Mouse (Mus musculus) embryonic stem cell, embryonic (primary cell): ENCODE results near the gene Sycp2.

ENCODE experiments used
- CTCF ChIA-PET, 4 experiments: fragments of 300-600 bp in 2 of 4; fragments of 350-600 bp in 2 of 4; sonication (Branson Sonifier 250); formaldehyde crosslinking; loops; one replicate each; lab custom pipeline; 2022; ENCODE audit warnings: inconsistent platforms in 2 of 4; lab: Charles Lee
- POLR2A ChIA-PET, 4 experiments: fragments of 300-600 bp in 2 of 4; fragments of 350-600 bp in 2 of 4; sonication (Branson Sonifier 250); formaldehyde crosslinking; loops; one replicate each; lab custom pipeline; 2022; ENCODE audit warnings: antibody characterized with exemption in 4 of 4, inconsistent platforms in 1 of 4; lab: Charles Lee

Sycp2 gene

DNA sequence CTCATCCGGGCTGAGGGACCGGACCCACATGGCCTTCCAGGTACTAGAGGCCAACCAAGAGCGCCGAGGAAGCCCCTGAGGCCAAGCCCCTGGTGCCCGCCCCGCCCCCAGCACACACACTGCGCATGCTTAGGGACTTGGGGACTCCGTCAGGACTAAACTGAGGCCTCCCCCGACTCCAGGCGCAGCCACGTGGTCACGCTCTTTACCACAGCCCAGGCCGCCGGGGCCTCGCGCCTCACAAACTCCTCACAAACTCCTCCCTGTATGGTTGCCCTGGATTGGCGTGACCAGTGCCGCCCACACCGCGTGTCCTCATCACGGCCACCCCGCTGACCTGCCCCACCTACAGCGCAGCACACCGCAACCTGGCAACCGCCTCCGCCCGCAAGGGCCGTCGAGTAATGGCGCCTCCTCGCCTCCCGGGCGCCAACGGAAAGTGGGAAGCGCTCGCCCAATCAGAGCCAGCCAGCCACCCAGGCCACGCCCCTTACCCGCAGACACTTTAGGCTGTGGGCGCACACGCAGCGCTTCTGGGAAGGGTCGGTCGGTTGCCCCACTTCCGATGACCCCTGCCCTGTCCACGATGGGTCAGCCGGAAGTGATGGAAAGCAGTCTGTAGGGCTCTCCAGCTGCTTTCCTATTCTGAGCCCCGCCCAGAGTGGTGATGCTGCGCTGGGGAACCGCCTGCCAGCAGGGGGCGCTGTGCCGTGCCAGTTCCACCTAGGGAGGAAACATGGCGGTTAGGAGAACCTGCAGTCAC, at the start of gene Sycp2:
Sycp2 (minus strand) TSS at position 633 of the 763 bp plus-strand sequence.
- ChIA-PET POLR2A (no interaction called here), CTCF (interaction anchor here (0.5 to 1.0 kb wide), 6 partner anchors 84 to 406 kb away, joined by 3 read pairs; no protein-coding TSS in a partner anchor)

DNA sequence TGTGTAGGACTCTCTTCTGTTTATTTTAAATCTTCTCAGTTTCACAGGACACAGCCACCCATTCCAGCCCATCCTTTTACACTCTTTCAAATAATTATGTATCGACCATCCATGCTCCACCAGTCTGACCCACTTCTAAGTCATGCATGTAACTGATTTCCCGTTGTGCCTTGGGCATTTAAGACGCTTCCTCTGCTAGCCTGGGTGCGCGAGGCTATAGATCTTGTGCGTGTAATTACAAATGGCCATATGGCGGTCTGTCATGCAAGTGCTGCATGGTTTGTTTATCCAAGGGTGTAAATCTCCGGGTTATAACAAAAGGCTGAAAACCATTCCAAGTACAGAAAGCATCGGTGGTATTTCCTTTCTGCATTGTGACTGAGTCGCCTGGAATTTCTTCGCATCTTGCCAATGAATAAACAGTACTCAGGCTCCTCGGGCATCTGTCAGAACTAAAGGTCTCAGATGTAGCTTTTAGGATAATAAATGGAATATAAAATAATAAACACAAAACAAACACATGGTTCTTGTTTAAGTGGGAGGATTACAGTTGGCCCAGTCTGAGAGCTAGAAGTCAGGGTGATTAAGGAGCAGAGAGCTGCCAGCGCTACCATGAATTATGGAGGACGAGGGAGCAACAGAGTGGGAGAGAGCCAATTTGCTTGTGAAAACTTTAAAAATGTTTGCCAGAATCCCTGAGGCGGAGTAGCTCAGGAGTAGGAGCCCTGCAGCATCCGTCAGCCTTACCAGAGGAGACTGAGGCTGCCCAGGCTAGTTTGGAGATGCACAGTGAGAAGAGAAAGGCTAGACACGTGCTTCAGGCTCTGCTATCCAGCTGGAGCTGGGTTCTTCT, 47.4 kb upstream of the Sycp2 start:
- ChIA-PET CTCF (no interaction called here), POLR2A (no interaction called here)

- CTCF ChIA-PET: no interaction called here
- POLR2A ChIA-PET: interaction anchor here in 1 of 4 experiments (1.5 kb wide), 1 partner anchor 13 kb away, joined by 3 read pairs; no protein-coding TSS in a partner anchor
Measured at GRCm38 (mm10) chr2:178450961-178451360, 43.5 kb upstream of the Sycp2 start.

DNA sequence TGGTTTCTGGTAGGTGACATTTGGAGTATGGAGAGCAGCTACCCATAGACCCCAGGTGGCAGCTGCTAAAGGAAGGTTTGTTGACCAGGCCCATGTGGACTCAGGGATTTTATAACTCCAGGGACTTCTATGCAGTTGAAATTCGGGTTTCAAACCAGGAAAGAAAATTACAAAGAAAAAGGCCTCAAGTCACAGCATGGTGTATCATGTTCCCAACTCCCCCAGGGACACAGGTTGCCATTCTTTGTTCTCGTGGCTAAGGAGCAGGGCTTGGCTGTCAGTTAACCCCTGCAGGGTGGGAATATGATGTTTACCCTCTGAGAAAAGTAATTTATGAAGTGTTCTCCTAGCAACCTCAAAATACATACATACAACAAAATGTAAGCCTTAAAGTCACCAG, 42.8 kb upstream of the Sycp2 start:
- POLR2A ChIA-PET: interaction anchor here in 1 of 4 experiments (1.5 kb wide), 1 partner anchor 13 kb away, joined by 3 read pairs; no protein-coding TSS in a partner anchor
- CTCF ChIA-PET: no interaction called here

GRCm38 (mm10) chr2:178449386-178449785, 41.9 kb upstream of the Sycp2 start:
- ChIA-PET POLR2A (interaction anchor here in 2 of 4 experiments (0.6 to 1.2 kb wide), 2 partner anchors 12 to 1808 kb away, joined by 3 to 5 read pairs; no protein-coding TSS in a partner anchor), CTCF (no interaction called here)

- POLR2A ChIA-PET: interaction anchor here in 1 of 4 experiments (0.9 to 1.6 kb wide), 2 partner anchors 12 to 14 kb away, joined by 3 read pairs; no protein-coding TSS in a partner anchor
- CTCF ChIA-PET: no interaction called here
Measured at GRCm38 (mm10) chr2:178437311-178437710, 29.8 kb upstream of the Sycp2 start.

- POLR2A ChIA-PET: no interaction called here
- CTCF ChIA-PET: no interaction called here
Measured at GRCm38 (mm10) chr2:178433903-178434302, 26.4 kb upstream of the Sycp2 start.

DNA sequence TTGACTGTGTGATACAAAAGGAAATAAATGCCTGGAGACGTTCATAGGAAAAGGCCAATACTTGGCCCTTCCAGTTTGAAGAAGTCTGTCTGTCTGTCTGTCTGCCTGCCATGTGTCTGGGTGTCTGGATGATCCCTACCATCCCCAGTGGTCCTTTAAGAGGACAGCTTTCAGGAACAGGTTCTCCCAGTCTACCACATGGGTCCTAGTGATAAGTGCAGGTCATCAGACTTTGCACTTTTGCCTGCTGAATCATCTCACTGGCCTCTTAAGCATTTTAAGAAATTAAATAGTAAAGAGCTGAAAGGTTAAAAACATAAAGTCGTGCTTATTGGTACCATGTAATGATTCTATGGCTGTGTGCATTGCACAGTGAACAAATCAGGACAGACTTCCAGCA, 26.0 kb upstream of the Sycp2 start:
- CTCF ChIA-PET: no interaction called here
- POLR2A ChIA-PET: no interaction called here

DNA sequence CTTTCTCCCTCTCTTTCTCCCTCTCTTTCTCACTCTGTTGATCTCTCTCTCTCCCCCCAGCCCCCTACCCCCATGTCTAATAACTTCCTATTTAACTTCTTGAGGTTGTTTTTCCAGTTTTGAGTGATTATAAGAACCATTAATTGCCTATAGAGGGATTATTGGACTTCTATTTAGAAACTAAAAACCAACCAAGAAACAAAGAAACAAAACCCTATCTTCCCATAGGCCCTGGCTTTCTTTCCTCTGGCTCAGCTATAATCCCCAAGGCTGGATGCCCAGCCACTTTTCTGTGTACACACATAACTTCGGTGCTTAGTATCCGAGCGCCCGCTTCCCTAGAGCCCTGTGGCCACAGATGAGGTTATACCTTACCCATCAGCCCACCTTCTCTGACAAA, 22.7 kb upstream of the Sycp2 start, which contains the start of gene Cdh26:
Cdh26 (plus strand) TSS at position 301 of the 400 bp plus-strand sequence.
- ChIA-PET POLR2A (no interaction called here), CTCF (no interaction called here)

DNA sequence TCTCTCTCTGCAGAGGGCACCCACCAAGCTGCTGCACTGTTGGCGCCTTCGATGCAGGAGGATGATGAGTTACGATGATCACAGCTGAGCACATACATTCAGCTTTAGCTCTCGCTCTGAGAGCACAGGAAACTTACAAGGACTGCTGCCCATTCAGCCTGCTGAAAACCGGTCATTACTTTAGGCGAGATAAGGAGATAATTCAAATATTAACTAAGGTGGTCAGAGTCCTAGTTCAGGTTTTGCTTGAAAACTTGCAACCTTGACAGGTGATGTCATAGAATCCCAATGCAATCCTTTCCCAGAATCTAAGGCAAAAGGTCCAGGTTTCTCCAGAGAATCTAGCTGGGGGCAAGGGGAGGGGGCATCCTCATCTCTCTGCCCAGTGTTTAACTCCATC, 21.9 kb upstream of the Sycp2 start:
- ChIA-PET POLR2A (no interaction called here), CTCF (no interaction called here)

- CTCF ChIA-PET: no interaction called here
- POLR2A ChIA-PET: no interaction called here
Measured at GRCm38 (mm10) chr2:178428676-178429075, 21.2 kb upstream of the Sycp2 start.

DNA sequence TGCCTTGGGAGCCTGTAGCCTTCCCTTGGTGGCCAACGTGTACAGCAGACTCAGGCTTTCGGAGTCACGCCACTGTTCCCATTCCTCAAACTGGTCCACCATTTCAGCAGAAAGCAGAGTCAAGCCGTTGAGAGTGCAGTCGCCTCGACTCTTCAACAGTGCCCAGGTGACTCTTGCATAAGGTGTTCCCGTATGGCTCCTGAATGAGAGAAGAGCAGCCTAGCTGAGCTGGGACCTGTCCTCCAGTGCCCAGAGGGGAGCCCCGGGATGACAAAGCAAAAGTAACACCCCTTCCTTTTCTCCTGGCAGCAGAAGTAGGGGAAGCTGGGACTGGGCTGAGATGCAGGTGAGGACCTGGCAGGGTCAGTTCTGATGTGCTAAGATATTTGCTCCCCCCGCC, 20.7 kb upstream of the Sycp2 start:
- ChIA-PET POLR2A (no interaction called here), CTCF (interaction anchor here in 1 of 4 experiments (1.8 kb wide), 1 partner anchor 79 kb away, joined by 4 read pairs; no protein-coding TSS in a partner anchor)

GRCm38 (mm10) chr2:178427181-178427580, 19.7 kb upstream of the Sycp2 start:
- ChIA-PET CTCF (interaction anchor here in 3 of 4 experiments (0.6 to 1.8 kb wide), 3 partner anchors 80 to 331 kb away, joined by 3 to 4 read pairs (median 3); no protein-coding TSS in a partner anchor), POLR2A (interaction anchor here in 1 of 4 experiments (0.6 kb wide), 1 partner anchor 123 kb away, joined by 3 read pairs; no protein-coding TSS in a partner anchor)

- CTCF ChIA-PET: interaction anchor here in 1 of 4 experiments (1.1 kb wide), 1 partner anchor 332 kb away, joined by 3 read pairs; no protein-coding TSS in a partner anchor
- POLR2A ChIA-PET: interaction anchor here in 1 of 4 experiments (0.6 kb wide), 1 partner anchor 11 kb away, joined by 3 read pairs; no protein-coding TSS in a partner anchor
Measured at GRCm38 (mm10) chr2:178426229-178426628, 18.7 kb upstream of the Sycp2 start.

DNA sequence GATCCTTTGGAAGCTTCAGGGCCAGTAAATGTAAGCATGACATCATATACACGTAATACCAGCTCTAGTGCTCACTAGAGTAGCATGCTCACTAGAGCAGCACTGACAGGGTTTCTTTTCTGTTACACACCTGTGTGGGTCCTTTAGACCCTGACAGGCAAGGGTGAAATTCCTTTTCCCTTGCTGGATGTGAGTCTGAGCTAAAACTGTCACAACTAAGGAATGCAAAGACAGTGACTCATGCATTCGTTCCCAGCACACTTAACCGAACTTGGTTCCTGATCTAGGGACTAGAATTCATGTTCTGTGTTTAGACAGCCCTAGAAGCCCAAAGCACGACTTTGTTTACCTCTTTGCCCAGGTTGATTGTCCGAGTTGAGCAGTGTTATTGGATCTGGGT, 15.7 kb upstream of the Sycp2 start:
- POLR2A ChIA-PET: no interaction called here
- CTCF ChIA-PET: interaction anchor here in 1 of 4 experiments (1.1 kb wide), 1 partner anchor 84 kb away, joined by 3 read pairs; no protein-coding TSS in a partner anchor

- ChIA-PET POLR2A (interaction anchor here in 2 of 4 experiments (0.6 to 1.1 kb wide), 2 partner anchors 18 to 605 kb away, joined by 3 read pairs; no protein-coding TSS in a partner anchor), CTCF (interaction anchor here in 1 of 4 experiments (0.6 kb wide), 1 partner anchor 324 kb away, joined by 3 read pairs; no protein-coding TSS in a partner anchor)
Measured at GRCm38 (mm10) chr2:178422186-178422585, 14.7 kb upstream of the Sycp2 start.

GRCm38 (mm10) chr2:178421603-178422002, 14.1 kb upstream of the Sycp2 start:
- CTCF ChIA-PET: no interaction called here
- POLR2A ChIA-PET: interaction anchor here in 2 of 4 experiments (0.6 to 1.1 kb wide), 2 partner anchors 18 to 605 kb away, joined by 3 read pairs; no protein-coding TSS in a partner anchor

GRCm38 (mm10) chr2:178420576-178420975, 13.1 kb upstream of the Sycp2 start:
- CTCF ChIA-PET: interaction anchor here in 1 of 4 experiments (0.9 kb wide), 1 partner anchor 244 kb away, joined by 4 read pairs; no protein-coding TSS in a partner anchor

More at GRCm38 (mm10) chr2:178420576-178420975, 13.1 kb upstream of the Sycp2 start:
- POLR2A ChIA-PET: interaction anchor here in 1 of 4 experiments (1.2 kb wide), 1 partner anchor 11 kb away, joined by 3 read pairs; no protein-coding TSS in a partner anchor
